Mouse (Mus musculus) brain, embryonic 14.5 days (tissue): ENCODE data around the gene Lpar1.

Experiments used
- CTCF ChIP-seq: fragments of 200-500 bp; IDR thresholded peaks from 2 replicates; pipeline ENCODE4 v1.5.1; 2012; ENCODE audit warnings: inconsistent platforms, mild to moderate bottlenecking, moderate library complexity, borderline replicate concordance; ENCODE audit not compliant: insufficient read depth, insufficient read length; ENCODE audit errors: extremely low read depth
- POLR2A ChIP-seq: fragments of 200-500 bp; IDR thresholded peaks from 2 replicates; pipeline ENCODE4 v1.6.1; 2012; ENCODE audit warnings: mild to moderate bottlenecking, inconsistent platforms, borderline replicate concordance; ENCODE audit not compliant: poor library complexity, insufficient read depth, insufficient read length, severe bottlenecking; ENCODE audit errors: extremely low read depth

DNA sequence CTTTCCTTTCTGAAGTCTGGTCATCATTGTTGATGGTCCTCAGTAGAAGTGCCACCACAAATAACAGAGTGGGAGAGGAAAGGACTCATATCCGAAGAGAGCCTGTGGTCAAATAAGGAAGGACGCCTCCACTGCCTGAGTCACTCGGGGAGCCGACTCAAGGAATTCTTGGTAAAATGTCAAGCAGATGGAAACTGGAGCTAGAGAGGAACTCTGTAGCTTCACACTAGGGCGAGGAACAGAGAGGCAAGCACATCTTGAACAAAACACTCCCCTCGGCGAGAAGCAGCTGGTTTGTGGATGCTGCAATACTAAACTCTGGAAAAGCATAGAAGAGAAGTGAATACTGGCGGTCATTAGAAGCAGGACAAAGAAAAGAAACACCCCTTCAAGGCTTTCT, 76.0 kb downstream of the Lpar1 start:
- TF ChIP-seq CTCF (no peak), POLR2A (no peak)
